Mouse (Mus musculus) midbrain, postnatal 0 days (tissue): ENCODE results near the gene Hoxd4. TPM values are rescaled to one million over a fixed set of nuclear protein-coding genes. Genes with fewer than 3 reads are reported as not detected.

Experiments used
- ATAC-seq: fragments of 200-750 bp; cut with Nextera tagmentation; 2 replicates; pipeline ENCODE4 v1.8.0; 2017; ENCODE audit warnings: moderate number of reproducible peaks, mild to moderate bottlenecking, moderate TSS enrichment, moderate library complexity; ENCODE audit not compliant: low FRiP score
- DNase-seq: peaks from one replicate; pipeline ENCODE4 v3.0.0-alpha.2; 2015; ENCODE audit warnings: low spot score
- H3K27ac ChIP-seq: fragments of 300-500 bp; sonication (generic); 2 replicates; pipeline ENCODE4 v1.5.1; 2014; ENCODE audit warnings: low read depth, mild to moderate bottlenecking, low read length, mixed read lengths
- H3K27me3 ChIP-seq: fragments of 300-500 bp; sonication (generic); 2 replicates; pipeline ENCODE4 v1.6.1; 2014; ENCODE audit warnings: low read length, control low read depth, mixed read lengths; ENCODE audit not compliant: insufficient read depth
- H3K36me3 ChIP-seq: fragments of 300-500 bp; sonication (generic); 2 replicates; pipeline ENCODE4 v1.6.1; 2014; ENCODE audit warnings: low read length, control low read depth, mixed read lengths; ENCODE audit not compliant: insufficient read depth
- H3K4me1 ChIP-seq: fragments of 300-500 bp; sonication (generic); 2 replicates; pipeline ENCODE4 v1.6.1; 2014; ENCODE audit warnings: mild to moderate bottlenecking, control low read depth, antibody characterized with exemption, low read length, mixed read lengths; ENCODE audit not compliant: insufficient read depth
- H3K4me2 ChIP-seq: fragments of 300-500 bp; sonication (generic); 2 replicates; pipeline ENCODE4 v1.6.1; 2014; ENCODE audit warnings: low read depth, mild to moderate bottlenecking, low read length, mixed read lengths; ENCODE audit not compliant: poor library complexity, severe bottlenecking
- H3K4me3 ChIP-seq: fragments of 300-500 bp; sonication (generic); 2 replicates; pipeline ENCODE4 v1.5.1; 2014; ENCODE audit warnings: low read depth, mild to moderate bottlenecking, low read length, moderate library complexity
- H3K9ac ChIP-seq: fragments of 300-500 bp; sonication (generic); replicated peaks from 2 replicates; pipeline ENCODE4 v1.6.1; 2014; ENCODE audit warnings: mild to moderate bottlenecking, low read length, moderate library complexity, mixed read lengths; ENCODE audit not compliant: poor library complexity, severe bottlenecking
- H3K9me3 ChIP-seq: fragments of 300-500 bp; sonication (generic); 2 replicates; pipeline ENCODE4 v1.6.1; 2016; ENCODE audit warnings: low read length, control low read depth
- CTCF ChIP-seq: IDR thresholded peaks from 2 replicates; pipeline ENCODE4 v1.5.1; 2016; ENCODE audit warnings: antibody characterized with exemption, mild to moderate bottlenecking
- WGBS: fragments of 180-500 bp; shearing (Covaris S2); extraction: QIAGEN DNeasy Blood & Tissue Kit; methylation state at CpG from one replicate; pipeline ENCODE4 v1.1.7; 2014; 5-methylcytosine and 5-hydroxymethylcytosine counted together
- polyA plus RNA-seq: library from polyadenylated mRNA; unstranded; fragments of >200 nt; fragmentation: Nextera tagmentation; extraction: Ambion mirVana; gene quantifications from 2 replicates; pipeline ENCODE4 v1.2.1, GENCODE M21; 2015
- total RNA-seq: library from RNA; depleted of rRNA; stranded (reverse); fragments of >200 nt; gene quantifications from 2 replicates; pipeline ENCODE4 v1.2.3, GENCODE M21; 2014

The Hoxd4 gene
- total and polyA plus RNA-seq, 2 experiments from 2014 or later, result 1.2 TPM; not detected in 1

GRCm38 (mm10) chr2:74739869-74740268 lies 28.1 kb downstream of the Hoxd4 start:
- Histone ChIP-seq H3K9me3 (no peaks in the 10 kb centered on the region), H3K4me2 (no peak overlapping the region), H3K36me3 (no peaks in the 10 kb centered on the region), H3K9ac (no peak overlapping the region), H3K4me1 (no peaks in the 10 kb centered on the region), H3K4me3 (no peak overlapping the region), H3K27ac (no peak overlapping the region), H3K27me3 (peaks cover 95% of the 10 kb centered on the region)
- ATAC-seq, result no peak
- no peak for TF ChIP-seq CTCF
- DNase-seq, result no peak
- WGBS, result 1% methylated on average over 14 of the region's 14 CpGs

- H3K4me2 ChIP-seq, result no peak overlapping the region
- DNase-seq, result no peak
- H3K36me3 ChIP-seq, result no peaks in the 10 kb centered on the region
- no peak overlapping the region for H3K4me3 ChIP-seq
- WGBS, result 2% methylated on average over 43 of the region's 43 CpGs
- H3K27ac ChIP-seq, result no peak overlapping the region
- peaks cover 95% of the 10 kb centered on the region for H3K27me3 ChIP-seq
- ATAC-seq, result no peak
- no peaks in the 10 kb centered on the region for H3K4me1 ChIP-seq
- no peak for TF ChIP-seq CTCF
- no peaks in the 10 kb centered on the region for H3K9me3 ChIP-seq
- no peak overlapping the region for H3K9ac ChIP-seq
These were observed 28.8 kb downstream of the Hoxd4 start for GRCm38 (mm10) chr2:74740311-74741091.

GRCm38 (mm10) chr2:74741252-74741978 lies 29.7 kb downstream of the Hoxd4 start:
- Histone ChIP-seq H3K9me3 (no peaks in the 10 kb centered on the region), H3K4me1 (no peaks in the 10 kb centered on the region), H3K27me3 (peaks cover 95% of the 10 kb centered on the region), H3K27ac (no peak overlapping the region), H3K9ac (no peak overlapping the region), H3K4me2 (no peak overlapping the region), H3K4me3 (no peak overlapping the region), H3K36me3 (no peaks in the 10 kb centered on the region)
- no peak for TF ChIP-seq CTCF
- 39% methylated on average over 2 of the region's 3 CpGs for WGBS
- DNase-seq (no peak), ATAC-seq (no peak)

- Histone ChIP-seq H3K4me1 (no peaks in the 10 kb centered on the region), H3K27me3 (peaks cover 94% of the 10 kb centered on the region)
These were observed 30.2 kb downstream of the Hoxd4 start for GRCm38 (mm10) chr2:74741979-74742277.

GRCm38 (mm10) chr2:74745540-74746297 lies 34.0 kb downstream of the Hoxd4 start:
- Histone ChIP-seq H3K27ac (no peak overlapping the region), H3K9ac (no peak overlapping the region), H3K36me3 (no peaks in the 10 kb centered on the region), H3K9me3 (no peaks in the 10 kb centered on the region), H3K4me2 (no peak overlapping the region), H3K4me3 (no peak overlapping the region), H3K27me3 (peaks cover 91% of the 10 kb centered on the region), H3K4me1 (no peaks in the 10 kb centered on the region)
- ATAC-seq, result no peak
- TF ChIP-seq CTCF, result no peak
- no peak for DNase-seq
- WGBS, result 7% methylated on average over 6 of the region's 6 CpGs

More at GRCm38 (mm10) chr2:74741979-74742277, 30.2 kb downstream of the Hoxd4 start:
- Histone ChIP-seq H3K36me3 (no peaks in the 10 kb centered on the region), H3K9ac (no peak overlapping the region), H3K4me3 (no peak overlapping the region), H3K4me2 (no peak overlapping the region), H3K27ac (no peak overlapping the region), H3K9me3 (no peaks in the 10 kb centered on the region)
- TF ChIP-seq CTCF, result no peak
- ATAC-seq (no peak), DNase-seq (no peak)
